Mouse (Mus musculus) heart, adult 11 months (tissue): ENCODE results near the gene Rhoq.

Experiments used
- DNase-seq: peaks from one replicate; pipeline ENCODE4 v3.0.0; 2022

Rhoq gene

GRCm38 (mm10) chr17:87011301-87012019, 48.6 kb downstream of the Rhoq start:
- DNase-seq, result no peak

DNA sequence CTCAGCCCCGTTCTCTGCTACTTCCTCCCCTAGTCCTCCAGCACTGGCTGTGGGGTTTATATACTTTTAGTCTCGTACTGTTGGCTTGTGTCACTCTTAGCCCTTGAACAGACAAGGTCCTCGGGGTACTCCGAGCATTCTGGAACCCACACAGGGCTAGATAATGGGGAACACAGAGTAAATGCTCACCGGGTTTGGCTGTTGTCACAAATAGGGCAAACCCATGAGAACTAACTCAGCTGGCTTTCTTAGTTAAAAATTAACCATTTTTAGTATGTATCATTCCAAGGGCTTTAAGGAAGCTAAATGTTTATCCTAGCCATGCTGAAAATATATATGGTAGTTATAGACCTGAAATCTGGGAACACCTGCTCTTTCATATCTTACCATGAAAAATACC, 56.8 kb downstream of the Rhoq start:
- no peak for DNase-seq

GRCm38 (mm10) chr17:87024491-87025242, 61.8 kb downstream of the Rhoq start:
- no peak for DNase-seq

- peak; percentile 100 for DNase-seq
Measured at GRCm38 (mm10) chr17:87025269-87025949, 62.5 kb downstream of the Rhoq start, which contains the start of the genes Pigf and Cript. Gene Pigf (minus strand): TSS chr17:87025406. Gene Cript (plus strand): TSS chr17:87025550.

- peak; percentile 78 for DNase-seq
Measured at GRCm38 (mm10) chr17:87036141-87037073, 73.5 kb downstream of the Rhoq start.

- DNase-seq, result peak; percentile 36
Measured at GRCm38 (mm10) chr17:87038496-87038895, 75.6 kb downstream of the Rhoq start.

GRCm38 (mm10) chr17:87041739-87042138, 78.9 kb downstream of the Rhoq start:
- DNase-seq, result peak; percentile 82

DNA sequence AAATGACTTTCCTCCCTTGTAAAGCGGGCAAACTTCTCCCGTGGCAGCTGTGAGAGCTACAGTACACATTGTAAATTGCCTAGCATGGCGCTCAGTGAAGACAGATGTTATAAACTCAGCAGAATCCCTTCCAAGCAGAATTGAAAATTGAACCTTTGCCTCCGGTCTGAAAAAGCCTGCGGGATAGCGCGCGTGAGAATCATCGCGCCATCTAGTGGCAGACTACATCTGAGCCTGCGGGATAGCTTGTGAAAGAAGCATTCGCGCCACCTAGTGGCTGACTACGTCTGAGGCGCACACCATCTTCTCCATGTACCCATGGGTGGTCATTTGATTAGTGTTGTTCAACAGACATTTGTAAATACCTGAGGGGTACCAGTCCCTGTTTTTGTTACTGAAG, 81.5 kb downstream of the Rhoq start:
- peak; percentile 97 for DNase-seq

DNA sequence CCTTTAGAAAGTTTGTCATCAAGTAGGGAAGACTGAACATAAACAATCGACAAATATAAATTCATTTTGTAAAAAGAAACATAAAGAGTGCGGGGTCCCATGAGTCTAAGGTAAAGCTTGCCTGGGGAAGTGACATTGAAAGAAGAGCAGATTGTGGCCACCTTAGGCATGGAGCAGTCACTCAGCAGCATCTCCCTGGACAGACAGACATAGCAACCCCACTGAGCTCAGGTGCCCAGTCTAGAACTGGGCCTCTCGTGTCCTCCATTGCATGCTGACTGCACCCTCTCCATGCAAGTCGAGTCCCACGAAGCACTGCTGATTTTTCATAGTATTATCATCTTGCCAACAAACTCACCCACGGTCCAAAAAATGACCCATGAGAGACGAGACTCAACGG, 81.9 kb downstream of the Rhoq start:
- DNase-seq, result no peak
